Mouse (Mus musculus) mouse embryonic stem cell (cell line): ENCODE data around the gene Poll.

Experiments
- in situ Hi-C, 2 experiments: fragments of 300-500 bp; cut with MboI; formaldehyde crosslinking; loops; 1 replicate in 1 of 2; 3 replicates in 1 of 2; pipeline ENCODE4 v1.14.3; 2019 to 2020; ENCODE audit warnings: low sequenced_read_pairs in 2 of 2, low pct_unique_long_range_greater_than_20kb in 1 of 2, mixed read lengths in 1 of 2; ENCODE audit not compliant: unreplicated experiment in 1 of 2

Poll gene

DNA sequence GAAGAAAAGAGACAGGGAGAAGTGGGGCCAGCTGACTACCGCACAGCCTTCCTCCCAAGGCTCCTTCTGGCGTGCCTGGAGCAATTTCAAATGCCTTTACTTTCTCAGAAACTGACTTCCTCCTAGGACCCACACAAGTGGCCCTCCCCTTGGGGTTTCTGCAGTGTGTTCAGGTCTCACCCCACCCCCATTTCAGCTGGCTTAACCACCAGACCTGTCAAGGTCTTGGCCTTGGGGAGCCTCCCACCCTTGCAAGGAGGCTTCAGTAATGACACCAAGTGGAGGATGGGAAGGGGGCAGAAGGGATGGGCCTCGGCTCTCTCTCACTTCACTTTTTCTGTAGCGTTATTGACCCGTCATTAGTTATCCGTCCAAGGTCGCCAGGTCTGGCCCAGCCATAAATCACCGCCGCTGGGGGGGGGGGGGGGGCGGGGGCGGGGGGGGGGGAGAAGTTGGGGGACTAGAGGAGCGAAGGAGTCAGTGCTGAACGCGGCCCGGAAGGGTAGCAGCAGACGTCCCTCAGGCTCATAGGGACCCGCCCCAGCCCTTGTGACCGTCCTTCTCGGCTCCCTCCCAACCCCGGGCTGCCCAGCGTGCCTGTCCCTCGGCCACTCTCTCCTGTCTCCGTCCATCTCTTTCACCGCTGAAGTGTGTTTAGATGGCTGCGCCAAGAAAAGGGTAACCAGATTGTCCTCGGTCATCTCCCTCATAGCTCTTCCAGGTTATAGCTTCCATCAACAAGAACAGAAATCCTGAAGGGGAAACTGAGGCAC lies 16.0 kb downstream of the Poll start:
- in situ Hi-C loops, result loop anchor here (10.0 kb wide), 2 partner anchors 240 to 320 kb away; no protein-coding TSS in a partner anchor

DNA sequence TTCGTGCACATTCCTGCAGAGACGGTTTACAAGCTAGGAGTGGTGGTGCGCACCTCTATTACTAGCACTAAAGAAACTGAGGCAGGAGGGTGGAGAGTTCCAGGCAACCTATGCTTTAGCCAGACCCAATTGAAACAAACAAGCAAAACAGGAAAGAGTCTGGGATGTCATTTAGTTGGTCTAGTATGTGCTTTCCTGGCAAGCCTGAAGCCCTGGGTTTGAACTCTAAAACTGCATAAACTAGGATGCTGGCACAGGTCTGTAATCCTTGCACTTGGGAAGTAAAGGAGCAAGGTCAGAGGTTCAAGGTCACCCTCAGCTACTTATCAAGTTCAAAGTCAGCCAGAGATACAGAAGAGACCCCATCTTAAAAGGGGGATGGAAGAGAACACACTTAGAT lies 18.3 kb downstream of the Poll start:
- in situ Hi-C loops, result loop anchor here (10.0 kb wide), 2 partner anchors 237 to 317 kb away; no protein-coding TSS in a partner anchor

DNA sequence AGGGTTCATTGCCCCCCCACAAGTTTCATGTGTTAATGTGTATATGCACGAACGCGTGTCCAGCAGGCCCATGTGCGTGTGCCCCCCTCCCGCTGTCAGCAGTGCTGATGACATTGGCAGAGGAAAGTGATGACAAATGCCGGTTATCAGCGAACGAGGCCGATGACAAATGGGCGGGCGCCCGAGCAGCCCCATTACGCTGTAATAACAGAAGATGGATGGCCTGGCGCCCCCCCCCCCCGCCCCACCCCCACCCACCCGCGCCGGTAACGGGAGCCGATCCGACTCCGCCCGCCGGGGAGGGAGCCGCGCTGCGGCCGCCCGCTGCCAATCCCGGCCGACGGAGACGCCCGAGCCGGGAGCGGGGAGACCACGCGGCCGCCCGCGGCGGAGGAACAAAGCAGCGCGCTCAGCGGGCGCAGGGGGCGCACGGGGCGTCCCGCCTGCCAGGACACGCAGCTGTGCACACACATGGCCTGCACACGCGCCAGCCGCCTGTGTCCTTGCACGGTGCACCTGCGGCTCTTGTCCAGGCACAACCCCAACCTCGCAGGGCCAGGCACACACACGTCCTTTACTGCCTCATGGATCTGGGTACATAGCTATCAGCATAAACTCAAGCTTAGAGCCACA lies 18.8 kb downstream of the Poll start:
- in situ Hi-C loops, result loop anchor here (10.0 kb wide), 2 partner anchors 237 to 317 kb away; no protein-coding TSS in a partner anchor

- in situ Hi-C loops, result loop anchor here (10.0 kb wide), 2 partner anchors 236 to 316 kb away; no protein-coding TSS in a partner anchor
Measured at GRCm38 (mm10) chr19:45540657-45541408, 19.5 kb downstream of the Poll start.

DNA sequence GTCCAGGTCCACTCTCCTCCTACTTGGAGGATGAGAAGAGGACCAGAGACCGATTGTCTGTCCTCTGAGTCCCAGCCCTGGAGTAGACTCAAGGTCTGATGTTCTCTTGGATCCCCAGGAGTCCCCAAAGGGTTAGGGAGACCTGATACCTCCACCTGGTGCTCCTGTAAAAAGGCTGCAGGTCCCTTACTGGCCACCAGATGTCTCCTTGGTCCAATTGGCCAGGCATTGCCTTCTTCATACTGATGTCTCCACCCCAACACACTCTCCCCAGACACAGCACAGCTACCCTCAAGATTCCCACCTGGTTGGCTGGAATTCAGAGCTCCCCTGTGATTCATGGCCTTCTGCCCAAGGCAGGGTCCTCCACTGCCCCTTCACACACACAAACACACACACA lies 22.8 kb downstream of the Poll start:
- in situ Hi-C loops, result no loop called here

- in situ Hi-C loops, result no loop called here
Measured at GRCm38 (mm10) chr19:45535929-45536328, 24.4 kb downstream of the Poll start.

DNA sequence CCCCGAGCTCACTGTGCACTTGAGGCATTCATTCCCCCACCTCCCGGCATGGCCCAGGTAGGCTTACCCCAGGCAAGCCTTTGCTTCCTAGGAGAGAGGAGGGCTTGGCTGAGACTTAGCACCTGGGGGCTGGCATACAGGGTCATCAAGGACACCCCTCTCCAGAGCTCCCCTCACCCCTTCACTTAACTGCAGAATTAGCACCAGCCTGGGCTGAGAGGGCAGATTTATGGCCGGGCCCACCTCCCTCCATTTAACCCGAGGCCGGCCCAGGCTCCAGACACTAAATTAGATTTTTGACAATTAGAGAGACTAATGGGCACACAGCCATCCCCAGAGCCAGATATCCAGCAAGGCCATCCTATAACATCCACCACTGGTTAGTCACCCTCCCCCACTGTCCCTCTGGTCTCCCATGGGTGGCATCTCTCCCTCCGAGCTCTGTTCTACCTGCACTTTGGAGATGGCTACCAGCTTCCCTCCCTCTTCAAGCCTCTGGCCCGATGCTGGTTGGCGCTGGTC lies 25.1 kb downstream of the Poll start:
- in situ Hi-C loops, result no loop called here

- in situ Hi-C loops, result no loop called here
Measured at GRCm38 (mm10) chr19:45533617-45534016, 26.7 kb downstream of the Poll start.

GRCm38 (mm10) chr19:45531554-45531953 lies 28.8 kb downstream of the Poll start:
- in situ Hi-C loops, result no loop called here

DNA sequence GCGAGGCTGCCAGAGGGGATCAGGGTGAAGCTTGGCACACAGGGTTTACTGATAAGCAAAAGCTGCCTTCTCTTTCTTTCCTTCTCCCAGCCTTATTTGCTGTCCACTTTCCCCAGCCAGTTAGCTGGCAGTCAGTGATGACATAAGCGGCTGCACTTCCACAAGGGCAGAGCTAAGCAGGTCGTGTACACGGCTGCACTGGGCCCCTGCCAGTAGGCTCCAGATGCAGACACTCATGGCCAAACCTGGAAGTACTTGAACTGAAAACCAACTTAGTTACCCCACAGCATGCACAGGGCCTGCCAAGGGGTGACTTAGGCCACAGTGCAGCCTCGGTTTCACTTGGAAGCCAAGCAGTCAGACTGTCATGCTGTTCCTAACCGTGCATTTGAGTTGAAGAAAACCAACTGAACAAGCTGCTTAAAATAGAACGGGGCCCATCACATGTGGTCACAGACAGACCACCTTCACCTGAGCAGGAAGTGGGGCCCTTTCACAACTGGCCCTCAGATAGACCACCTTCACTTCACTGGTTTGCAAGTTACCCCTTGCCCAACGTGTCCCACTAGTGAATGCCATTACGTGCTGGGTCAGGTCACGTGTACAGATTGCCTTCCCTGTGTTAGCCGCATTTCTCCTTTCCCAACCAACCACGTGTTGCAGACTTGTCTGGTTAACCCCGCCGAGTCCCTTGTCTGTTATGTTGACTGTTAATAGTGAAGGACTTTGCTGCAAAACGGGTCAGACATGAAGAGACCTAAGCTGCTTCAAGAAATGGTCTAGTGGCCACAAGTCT lies 29.9 kb downstream of the Poll start:
- in situ Hi-C loops, result no loop called here

GRCm38 (mm10) chr19:45529294-45529693 lies 31.0 kb downstream of the Poll start:
- in situ Hi-C loops, result no loop called here

GRCm38 (mm10) chr19:45527931-45528534 lies 32.3 kb downstream of the Poll start:
- in situ Hi-C loops, result no loop called here

GRCm38 (mm10) chr19:45527382-45527781 lies 32.9 kb downstream of the Poll start:
- in situ Hi-C loops, result no loop called here

- in situ Hi-C loops, result no loop called here
Measured at GRCm38 (mm10) chr19:45516264-45516663, 44.1 kb downstream of the Poll start.

DNA sequence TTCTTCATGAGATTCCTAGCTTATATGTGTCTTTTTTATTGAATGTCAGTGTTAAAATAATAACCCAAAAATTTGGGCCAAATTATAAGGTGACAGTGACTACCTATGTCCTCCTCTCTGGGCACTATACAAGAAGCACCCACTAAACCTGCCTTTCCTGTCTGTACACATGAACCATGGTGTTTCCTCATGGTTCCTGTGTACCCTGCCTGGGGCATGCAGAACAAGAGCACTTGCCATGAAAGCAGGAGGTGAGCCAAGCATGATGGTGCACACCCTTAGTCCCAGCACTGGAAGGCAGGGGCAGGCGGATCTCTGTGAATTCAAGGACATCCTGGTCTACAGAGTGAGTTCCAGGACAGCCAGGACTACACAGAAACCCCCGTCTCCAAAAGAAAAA lies 45.0 kb downstream of the Poll start:
- in situ Hi-C loops, result no loop called here

- in situ Hi-C loops, result no loop called here
Measured at GRCm38 (mm10) chr19:45511406-45511805, 48.9 kb downstream of the Poll start.

DNA sequence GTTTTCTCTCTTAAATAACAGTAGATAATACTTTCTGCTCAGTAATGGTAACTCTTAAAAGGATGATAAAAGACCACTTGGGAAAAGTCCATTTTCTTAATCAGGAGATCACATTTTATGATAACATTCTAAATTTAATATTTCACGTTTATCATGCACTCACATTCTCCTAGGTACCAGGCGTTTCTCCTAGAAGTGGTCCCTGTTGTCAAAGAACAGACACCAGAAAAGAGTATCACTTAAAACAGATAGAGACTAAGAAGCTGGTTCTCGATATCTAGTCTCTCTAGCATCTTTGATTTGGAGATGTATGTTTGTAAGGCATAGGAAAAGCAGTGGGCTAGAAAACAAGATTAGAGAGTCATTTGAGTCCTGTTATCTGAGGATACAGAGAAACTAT lies 49.7 kb downstream of the Poll start:
- in situ Hi-C loops, result no loop called here

DNA sequence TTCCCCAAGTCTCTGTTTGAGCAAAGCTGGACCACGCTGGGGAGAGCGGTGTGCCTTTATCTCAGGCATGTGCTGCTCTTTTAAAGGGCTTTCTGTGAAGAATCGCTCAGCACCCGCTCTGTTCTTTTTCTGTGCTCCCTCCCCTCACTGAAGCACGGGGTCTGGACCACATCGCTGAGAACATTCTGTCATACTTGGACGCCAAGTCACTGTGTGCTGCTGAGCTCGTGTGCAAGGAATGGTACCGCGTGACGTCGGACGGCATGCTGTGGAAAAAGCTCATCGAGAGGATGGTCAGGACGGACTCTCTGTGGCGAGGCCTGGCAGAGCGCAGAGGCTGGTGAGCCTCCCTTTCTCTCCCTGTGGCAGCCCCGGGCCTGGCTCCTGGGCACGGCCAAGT lies 52.8 kb downstream of the Poll start:
- in situ Hi-C loops, result no loop called here
